Mouse (Mus musculus): ENCODE results near the gene BC067074.
A peak's percentile ranks its signal among the peaks of the same experiment; 100 is the strongest.

The BC067074 gene

DNA sequence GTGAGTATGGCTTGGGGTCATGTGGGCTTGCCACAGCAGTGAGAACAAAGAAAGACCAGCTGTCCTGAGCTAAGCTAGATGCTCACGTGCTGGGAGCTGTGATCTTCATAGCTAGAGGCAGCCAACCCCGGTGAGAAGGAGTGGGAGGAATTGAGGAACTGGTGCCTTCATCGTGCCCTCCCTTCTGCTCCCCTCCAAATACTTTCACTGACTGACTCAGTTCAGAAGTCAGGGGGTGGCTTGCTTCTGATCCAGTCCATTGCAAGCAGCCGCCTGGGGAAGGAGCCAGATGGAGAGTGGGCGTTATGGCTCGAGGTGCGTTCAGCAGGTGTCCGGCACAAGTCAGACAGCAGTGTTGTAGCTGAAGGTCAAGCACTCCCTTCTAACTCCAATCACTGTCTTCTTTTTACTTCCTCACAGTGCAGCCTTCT lies 86.0 kb downstream of the BC067074 start:
- peak; percentile 95 for DNase-seq

DNA sequence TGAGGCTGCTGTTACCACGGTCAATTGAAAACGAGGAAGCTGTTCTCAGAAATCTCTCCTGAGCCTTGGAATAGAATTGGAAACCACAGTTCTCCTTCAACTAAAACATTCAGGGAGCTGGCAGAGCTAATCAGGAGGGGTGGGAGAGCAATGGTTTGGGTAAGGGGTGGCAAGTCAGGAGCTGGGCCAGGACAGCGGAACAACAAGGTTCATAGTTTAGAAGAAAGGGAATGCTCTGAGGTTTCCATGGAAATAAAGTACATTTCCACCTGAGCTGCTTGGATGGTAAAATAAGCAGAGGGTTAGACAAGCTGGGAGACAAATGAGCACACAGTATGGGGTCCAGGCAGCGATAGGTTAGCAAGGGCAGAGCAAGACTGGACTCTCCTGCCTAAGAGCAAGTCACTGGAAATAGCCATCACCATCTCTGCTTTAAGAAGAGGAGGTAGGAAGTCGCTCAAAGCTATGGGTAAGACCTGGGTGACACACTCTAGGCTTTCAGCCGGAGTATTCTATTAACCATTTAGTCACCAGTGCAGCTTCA lies 86.9 kb downstream of the BC067074 start:
- DNase-seq, result peak; percentile 36

- peak; percentile 95 for DNase-seq
Observed at GRCm38 (mm10) chr13:113381710-113382109, 88.8 kb downstream of the BC067074 start.

DNA sequence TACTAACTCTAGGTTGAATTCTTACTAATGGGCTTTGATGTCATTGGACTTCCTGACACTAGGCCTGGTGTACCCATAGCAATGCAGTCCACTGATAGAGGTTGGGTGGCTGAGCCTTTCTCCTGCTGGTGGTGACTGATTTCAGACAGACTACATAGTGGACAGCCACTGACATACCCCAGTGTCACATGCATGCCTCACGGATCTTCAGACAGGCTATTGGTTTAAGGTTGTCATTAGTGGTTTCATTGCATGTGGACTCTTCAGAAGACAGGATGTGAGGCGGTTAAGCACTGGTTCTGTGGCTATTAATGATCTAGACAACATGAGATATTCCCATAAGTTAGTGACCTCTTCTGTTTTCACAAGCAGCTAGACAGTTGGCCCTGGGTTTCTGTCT lies 89.2 kb downstream of the BC067074 start:
- peak; percentile 82 for DNase-seq

DNA sequence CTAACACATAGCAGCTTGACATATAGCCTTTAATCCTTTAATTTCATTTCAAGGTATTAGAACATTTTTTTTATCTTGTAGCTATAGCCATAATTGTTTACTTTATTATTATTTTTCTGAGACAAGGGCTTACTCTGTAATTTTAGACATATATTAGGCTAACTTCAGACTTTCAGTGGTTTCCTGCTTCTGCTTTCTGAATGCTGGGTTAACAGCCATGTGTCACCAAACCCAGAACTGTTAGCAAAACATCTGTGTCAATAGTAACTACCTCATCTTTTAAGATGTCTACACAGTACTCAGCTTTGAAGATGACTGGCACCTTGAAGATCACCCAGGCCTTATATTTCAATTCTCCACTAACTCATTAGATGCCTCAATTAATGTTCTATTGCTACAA lies 89.8 kb downstream of the BC067074 start:
- DNase-seq, result peak; percentile 17

- peak; percentile 57 for DNase-seq
Observed at GRCm38 (mm10) chr13:113393386-113393785, 100.4 kb downstream of the BC067074 start.

GRCm38 (mm10) chr13:113394591-113394990 lies 101.6 kb downstream of the BC067074 start:
- DNase-seq, result peak; percentile 97

DNA sequence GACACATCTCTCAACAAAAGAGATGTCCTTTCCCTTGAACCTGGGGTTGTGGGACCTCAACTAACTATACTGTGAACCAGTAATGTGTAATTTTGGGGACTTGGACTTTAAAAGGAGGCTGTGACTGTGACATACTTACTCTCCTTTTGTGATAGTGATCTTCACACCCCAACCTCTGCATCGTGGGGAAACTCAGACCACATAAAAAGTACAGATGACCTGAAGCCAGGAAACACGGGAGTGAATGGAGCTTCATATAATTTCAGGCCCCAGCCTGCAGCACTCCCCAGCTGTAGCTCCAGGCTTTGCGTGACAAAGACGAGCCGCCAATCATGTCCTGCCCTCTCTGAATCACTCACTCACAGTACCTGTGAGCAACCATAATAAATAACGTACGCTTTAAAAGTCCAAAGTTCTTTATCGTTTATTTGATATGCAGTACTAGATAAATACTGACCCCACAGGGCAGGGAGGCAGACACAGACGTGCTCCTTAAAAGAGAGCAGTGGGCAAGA lies 104.1 kb downstream of the BC067074 start:
- peak; percentile 82 for DNase-seq

- DNase-seq, result peak; percentile 92
Observed at GRCm38 (mm10) chr13:113401373-113402010, 108.5 kb downstream of the BC067074 start.

DNA sequence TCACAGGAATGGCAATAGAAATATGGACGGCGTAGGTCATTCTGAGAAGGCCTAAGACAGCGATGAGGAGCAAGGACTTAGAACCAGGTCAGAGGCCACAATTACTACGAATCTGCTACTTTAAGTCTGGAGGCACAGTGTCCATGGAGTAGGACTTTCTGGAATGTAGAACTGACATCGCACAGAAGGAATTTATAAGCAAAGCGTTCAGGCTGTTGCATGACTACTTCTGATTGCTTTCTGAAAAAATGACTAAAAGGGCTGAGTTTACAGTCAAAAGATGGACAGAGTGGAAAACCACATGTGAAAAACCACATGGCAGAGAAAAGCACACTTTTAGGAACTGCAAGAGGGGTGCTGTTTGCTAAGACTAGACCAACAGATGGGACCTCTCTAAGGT lies 110.7 kb downstream of the BC067074 start:
- peak; percentile 74 for DNase-seq

- DNase-seq, result peak; percentile 46
Observed at GRCm38 (mm10) chr13:113404172-113404571, 111.2 kb downstream of the BC067074 start.

- peak; percentile 89 for DNase-seq
Observed at GRCm38 (mm10) chr13:113409941-113410340, 117.0 kb downstream of the BC067074 start.

- no peak for DNase-seq
Observed at GRCm38 (mm10) chr13:113415527-113415926, 122.6 kb downstream of the BC067074 start.

DNA sequence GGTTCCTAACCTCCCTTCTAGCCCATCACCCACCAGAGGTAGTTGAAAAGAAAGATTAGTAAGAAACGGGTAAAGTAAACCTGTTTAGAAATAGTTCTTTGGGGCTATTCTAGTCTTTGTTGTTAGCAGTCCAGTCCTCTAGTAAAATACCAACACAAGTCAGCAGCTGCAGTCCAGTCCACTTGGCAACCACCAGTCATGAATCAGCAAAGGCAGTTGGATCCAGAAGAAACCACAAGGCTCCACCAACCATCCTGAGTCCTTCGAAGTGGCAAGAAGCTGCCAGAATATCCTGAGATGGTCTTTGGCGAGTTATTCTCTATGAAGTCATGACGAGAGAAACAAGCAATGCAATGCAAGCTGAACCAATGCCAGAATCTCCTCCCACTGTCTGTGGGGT lies 124.0 kb downstream of the BC067074 start:
- no peak for DNase-seq

DNA sequence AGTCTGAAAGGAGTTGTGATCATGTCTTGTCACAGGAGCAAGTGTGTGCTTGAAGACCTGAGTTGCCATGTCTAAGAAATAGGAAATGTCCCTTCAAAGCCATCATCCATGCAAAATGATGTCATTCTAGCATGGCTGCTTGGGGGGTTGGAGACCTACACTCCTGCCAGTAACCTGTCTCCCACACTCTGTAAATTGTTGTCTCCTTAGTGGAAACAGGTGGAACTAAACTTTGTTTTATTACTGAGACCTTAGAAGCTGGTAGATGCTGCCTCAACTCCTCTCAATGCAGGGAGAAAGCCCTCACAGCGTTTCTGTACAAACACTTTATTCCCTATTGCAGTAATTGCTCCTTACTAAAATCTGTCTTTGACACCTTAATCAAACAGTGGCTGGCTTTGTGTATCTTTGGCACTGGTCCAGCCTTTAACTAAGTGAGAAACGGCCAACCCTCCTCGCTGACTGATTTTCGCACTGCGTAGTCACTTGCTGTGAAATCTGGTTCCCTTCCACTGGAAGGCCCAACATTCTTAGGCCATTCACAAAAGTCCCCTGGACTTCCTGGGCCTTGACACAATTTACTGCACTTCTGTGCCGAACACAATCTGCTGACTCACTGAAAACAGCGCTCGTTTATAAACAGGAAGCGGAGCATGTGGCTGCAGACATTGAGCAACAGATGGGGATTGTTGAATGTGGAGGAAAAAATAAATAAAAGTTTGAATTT lies 125.0 kb downstream of the BC067074 start:
- peak; percentile 98 for DNase-seq

DNA sequence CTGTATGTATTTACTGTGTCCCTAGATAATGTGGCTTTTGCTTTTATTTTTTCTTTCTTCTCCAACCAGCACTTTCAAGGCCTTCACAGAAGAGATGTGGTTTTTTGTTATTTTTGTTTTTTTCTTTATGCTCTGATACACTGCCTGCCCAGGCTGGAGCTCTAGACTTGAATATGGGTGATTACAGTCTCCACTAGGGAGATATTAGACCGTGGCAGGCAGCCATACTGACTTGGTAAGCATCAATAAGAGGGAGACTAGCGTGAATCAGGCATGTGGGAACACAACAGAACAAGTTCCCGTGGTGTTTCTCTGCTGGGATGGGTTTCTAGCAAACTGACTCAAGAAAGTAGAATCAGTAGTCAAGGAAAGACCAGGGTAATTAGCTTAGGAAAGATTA lies 125.7 kb downstream of the BC067074 start:
- DNase-seq, result no peak

DNA sequence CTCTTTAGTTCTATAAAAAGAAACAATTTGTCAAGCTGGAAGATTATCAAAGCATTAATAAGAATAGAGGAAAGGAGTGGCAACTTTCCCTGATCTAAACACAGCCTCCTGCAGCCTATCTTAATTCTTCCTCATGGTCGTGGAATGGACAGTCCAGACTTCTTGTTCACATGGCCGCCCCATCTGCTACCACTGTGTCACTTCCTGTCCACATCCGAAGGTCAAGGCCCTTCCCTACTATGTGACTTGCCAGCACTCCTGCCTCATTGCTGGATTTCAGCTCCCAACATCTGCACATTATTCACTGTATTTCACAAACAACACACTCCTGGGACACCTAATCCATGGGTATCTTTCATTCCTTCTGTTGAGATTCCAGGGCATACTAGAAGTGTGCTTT lies 128.5 kb downstream of the BC067074 start:
- peak; percentile 95 for DNase-seq

- no peak for DNase-seq
Observed at GRCm38 (mm10) chr13:113423825-113424224, 130.9 kb downstream of the BC067074 start.

GRCm38 (mm10) chr13:113425907-113426306 lies 132.9 kb downstream of the BC067074 start:
- DNase-seq, result peak; percentile 67
